In the genomic region with DNA sequence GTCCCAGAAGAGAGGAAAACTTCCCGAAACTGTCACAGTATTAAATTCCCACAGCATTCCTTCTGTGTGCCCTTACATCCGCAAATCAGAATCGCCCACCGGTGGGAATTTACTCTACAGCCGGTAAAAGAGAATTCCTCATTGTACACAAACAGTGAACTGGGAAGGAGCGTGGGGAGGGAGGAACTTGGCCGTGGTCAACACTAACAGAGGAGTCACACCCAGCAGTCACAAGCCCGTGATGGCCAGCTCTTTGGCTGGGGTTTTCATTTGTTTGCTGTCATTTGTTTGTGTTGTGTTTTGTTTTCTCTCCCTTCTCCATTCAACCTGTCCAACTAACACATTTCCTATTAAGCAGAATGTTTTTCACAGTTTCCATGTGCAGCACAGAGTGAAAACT, we compare ENCODE assay signal across 12 mouse cellular contexts. TPM values are rescaled to one million over a fixed set of nuclear protein-coding genes. Genes with fewer than 3 reads are reported as not detected.
DNase-seq lines count a peak whose midpoint lies in the region; ATAC-seq and TF ChIP-seq lines count a peak whose summit lies in the region.
"Had no signal": no experiment of that assay in that cellular context is flagged by ENCODE, and none has a peak within 500 bp of the region (broad histone marks: within the 10 kb centered on the region; RNA-seq: fewer than 3 reads in every experiment).

No protein-coding gene starts in this region.

- H3K27ac ChIP-seq in gastrocnemius, adult 2 months, result peak overlapping the region; percentile 79
- 0 out of 2 replicates have a peak overlapping the region, but pooled peaks have one; percentile 7 for H3K27ac ChIP-seq in heart, postnatal 0 days (ENCODE audit: low read depth)
- H3K27ac ChIP-seq: forebrain, embryonic 13.5 days had no signal

- H3K4me1 ChIP-seq in heart, postnatal 0 days (ENCODE audit: control insufficient read depth, insufficient read depth), result peaks cover 21% of the 10 kb centered on the region

- H3K4me3 ChIP-seq in gastrocnemius, adult 2 months, result peak overlapping the region; percentile 25
- no peak overlapping the region for H3K4me3 ChIP-seq in heart, postnatal 0 days (ENCODE audit: low read depth, low read length)
- H3K4me3 ChIP-seq: forebrain, embryonic 13.5 days had no signal

- no peaks in the 10 kb centered on the region for H3K36me3 ChIP-seq in heart, postnatal 0 days (replicated peaks; ENCODE audit: control insufficient read depth, insufficient read depth, low read length)

- no peaks in the 10 kb centered on the region for H3K27me3 ChIP-seq in heart, postnatal 0 days (ENCODE audit: control insufficient read depth, insufficient read depth, low read length)
- H3K27me3 ChIP-seq: forebrain, embryonic 13.5 days; Patski had no signal

- WGBS in heart, postnatal 0 days, result 60% methylated on average over 8 of the region's 8 CpGs

- DNase-seq in gastrocnemius, adult 2 months, result peak; percentile 59
- no peak for DNase-seq in gastrocnemius, postnatal 25 days
- peak; percentile 38 to 66 for DNase-seq in kidney, postnatal 25 days
- DNase-seq in kidney, adult 18-20 months, result no peak
- no peak for DNase-seq in heart, postnatal 0 days (ENCODE audit: low spot score)
- peak; percentile 53 for DNase-seq in lung, postnatal 25 days (ENCODE audit: low spot score)
- DNase-seq in ovary, postnatal 14 days (ENCODE audit: low spot score), result no peak
- DNase-seq in ovary, adult 18-20 months (ENCODE audit: low spot score), result no peak
- DNase-seq: midbrain, embryonic 14.5 days had no signal

- H3K9ac ChIP-seq in heart, postnatal 0 days (replicated peaks; ENCODE audit: low read depth, low read length), result no peak overlapping the region; the same call in 1 of the 2 replicates
- H3K9ac ChIP-seq: forebrain, embryonic 13.5 days had no signal

- no peak for TF ChIP-seq CTCF in gastrocnemius, adult 2 months (IDR thresholded peaks at IDR 0.05)
- no peak for TF ChIP-seq CTCF in heart, postnatal 0 days (IDR thresholded peaks at IDR 0.05; ENCODE audit: low read depth)

- no peaks in the 10 kb centered on the region for H3K9me3 ChIP-seq in heart, postnatal 0 days (replicated peaks; ENCODE audit: control insufficient read depth, low read length)
- H3K9me3 ChIP-seq: forebrain, embryonic 13.5 days had no signal

- no peak for ATAC-seq in heart, postnatal 0 days (ENCODE audit: insufficient read depth, low read depth)
- ATAC-seq: forebrain, embryonic 13.5 days; intestine, postnatal 0 days; Patski had no signal

- no peak overlapping the region for H3K4me2 ChIP-seq in heart, postnatal 0 days (ENCODE audit: low read depth, low read length)
- H3K4me2 ChIP-seq: forebrain, embryonic 13.5 days had no signal

- TF ChIP-seq EP300 in heart, postnatal 0 days (IDR thresholded peaks at IDR 0.05; ENCODE audit: low read depth), result no peak

- intact Hi-C loops in gastrocnemius, adult 2 months (cut with DNase I), result no loop called here

RNA-seq across cellular contexts. Expression of gene Fnip2, which starts 39.7 kb away (rescaled TPM):
- 1 to 10 TPM; 3.5 to 5.0 TPM for total RNA-seq in gastrocnemius, adult 2 months (2021)
- total RNA-seq in gastrocnemius, postnatal 25 days (2021), result 1 to 10 TPM; 3.9 to 4.4 TPM
- total RNA-seq in heart, postnatal 0 days (2014; rRNA removed; ENCODE audit: low replicate concordance), result 10.5 and 18.3 TPM in 2 replicates
- 1.4 and 2.1 TPM in 2 replicates for polyA plus RNA-seq in heart, postnatal 0 days (2015; fragmentation: Nextera tagmentation; extraction: Ambion mirVana)

Comparison
In these comparisons a context has a peak if more than half of its experiments do, and no peak if none do; other contexts are left out.
1. DNase-seq: peak in gastrocnemius, adult 2 months (single experiment), kidney, postnatal 25 days (2 of 2) and lung, postnatal 25 days (single experiment); none in gastrocnemius, postnatal 25 days (single experiment), kidney, adult 18-20 months (single experiment), heart, postnatal 0 days (single experiment), ovary, postnatal 14 days (single experiment) and ovary, adult 18-20 months (single experiment).